Mouse (Mus musculus): ENCODE measurements around the gene Fgd5. TPM values are rescaled to one million over a fixed set of nuclear protein-coding genes. Genes with fewer than 3 reads are reported as not detected.

The Fgd5 gene
- polyA plus RNA-seq, 1 experiment from 2014 or later = 7.2 TPM

Other genes starting within 250 kb of the Fgd5 start
- gene Grip2, start 151.6 kb upstream of the Fgd5 start, polyA plus RNA-seq (2014; fragmentation: Nextera tagmentation; extraction: Ambion mirVana) = 7.5 and 7.6 TPM in 2 replicates
- 43.3 and 47.3 TPM in 2 replicates for gene Ccdc174, start 100.8 kb upstream of the Fgd5 start, polyA plus RNA-seq (2014; fragmentation: Nextera tagmentation; extraction: Ambion mirVana)
- 1.1 and 1.7 TPM in 2 replicates for gene 4930590J08Rik, start 76.1 kb upstream of the Fgd5 start, polyA plus RNA-seq (2014; fragmentation: Nextera tagmentation; extraction: Ambion mirVana)
- gene Nr2c2, start 112.5 kb downstream of the Fgd5 start, polyA plus RNA-seq (2014; fragmentation: Nextera tagmentation; extraction: Ambion mirVana) = 30.1 and 35.0 TPM in 2 replicates
- 53.0 and 60.4 TPM in 2 replicates for gene Mrps25, start 205.2 kb downstream of the Fgd5 start, polyA plus RNA-seq (2014; fragmentation: Nextera tagmentation; extraction: Ambion mirVana)
- 18.4 and 28.5 TPM in 2 replicates for gene Rbsn, start 236.0 kb downstream of the Fgd5 start, polyA plus RNA-seq (2014; fragmentation: Nextera tagmentation; extraction: Ambion mirVana)